Mouse (Mus musculus) CH12.LX (cell line): Measurements from ENCODE around the gene Atxn7. TPM values are rescaled to one million over a fixed set of nuclear protein-coding genes. Genes with fewer than 3 reads are reported as not detected.

Experiments used
- DNase-seq: peaks from one replicate; pipeline ENCODE4 v3.0.0-alpha.2; 2013; ENCODE audit errors: extremely low read depth
- H3K27ac ChIP-seq: 2 replicates; pipeline ENCODE4 v1.5.1; 2012; ENCODE audit warnings: low read depth, mild to moderate bottlenecking, control low read depth, moderate library complexity; ENCODE audit not compliant: insufficient read depth
- H3K27me3 ChIP-seq: replicated peaks from 2 replicates; pipeline ENCODE3; 2012; ENCODE audit warnings: inconsistent platforms
- H3K36me3 ChIP-seq, 2 experiments: replicated peaks in 1 of 2; 2 replicates each; pipeline versions ENCODE3 to v1.6.1; 2012; ENCODE audit warnings: inconsistent platforms in 1 of 2, low read length in 1 of 2, mild to moderate bottlenecking in 1 of 2, mixed read lengths in 1 of 2, moderate library complexity in 1 of 2; ENCODE audit not compliant: control insufficient read depth in 1 of 2, insufficient read depth in 1 of 2
- H3K4me1 ChIP-seq, 2 experiments: 2 replicates each; pipeline ENCODE4 v1.6.1; 2012; ENCODE audit warnings: inconsistent platforms in 1 of 2, moderate library complexity in 1 of 2; ENCODE audit not compliant: insufficient read depth in 2 of 2, control insufficient read depth in 1 of 2
- H3K4me2 ChIP-seq: 2 replicates; pipeline ENCODE4 v1.6.1; 2012; ENCODE audit warnings: low read depth, mild to moderate bottlenecking, control low read depth; ENCODE audit not compliant: poor library complexity, insufficient read depth, severe bottlenecking
- H3K4me3 ChIP-seq, 3 experiments: fragments of 150-350 bp in 1 of 3; sonication (generic) in 1 of 3; replicated peaks in 1 of 3; 2 replicates each; pipeline versions ENCODE3 to v1.5.1; 2011 to 2012; ENCODE audit warnings: low read depth in 2 of 3, low read length in 2 of 3, mild to moderate bottlenecking in 2 of 3, moderate library complexity in 2 of 3, control low read depth in 1 of 3, improper control_type of control experiment in 1 of 3, inconsistent platforms in 1 of 3, mixed read lengths in 1 of 3; ENCODE audit not compliant: poor library complexity in 1 of 3
- H3K79me2 ChIP-seq: replicated peaks from 2 replicates; pipeline ENCODE4 v1.6.1; 2012; ENCODE audit warnings: mild to moderate bottlenecking, moderate library complexity; ENCODE audit not compliant: control insufficient read depth, poor library complexity, insufficient read depth, severe bottlenecking; ENCODE audit errors: extremely low read depth
- H3K9ac ChIP-seq: 2 replicates; pipeline ENCODE4 v1.6.1; 2012; ENCODE audit warnings: low read depth, mild to moderate bottlenecking, control low read depth, moderate library complexity; ENCODE audit not compliant: insufficient read depth
- H3K9me3 ChIP-seq: replicated peaks from 2 replicates; pipeline ENCODE3; 2012; ENCODE audit warnings: low read length, inconsistent platforms, mixed read lengths
- BHLHE40 ChIP-seq: IDR thresholded peaks from 2 replicates; pipeline ENCODE4 v1.6.1; 2011; ENCODE audit warnings: mild to moderate bottlenecking, low read depth, low read length, improper control_type of control experiment
- CTCF ChIP-seq, 2 experiments: IDR thresholded peaks in 1 of 2; conservative IDR thresholded peaks in 1 of 2; 2 replicates each; pipeline ENCODE4 v1.5.1; 2011 to 2012; ENCODE audit warnings: low read depth in 2 of 2, low read length in 2 of 2, improper control_type of control experiment in 1 of 2, inconsistent platforms in 1 of 2, mild to moderate bottlenecking in 1 of 2, moderate library complexity in 1 of 2
- E2F4 ChIP-seq: IDR thresholded peaks from 2 replicates; pipeline ENCODE4 v1.6.1; 2011; ENCODE audit warnings: low read depth, low read length, improper control_type of control experiment; ENCODE audit not compliant: insufficient replicate concordance
- ELF1 ChIP-seq: IDR thresholded peaks from 2 replicates; pipeline ENCODE4 v1.6.1; 2014; ENCODE audit warnings: low read depth, mild to moderate bottlenecking, inconsistent platforms, low read length, improper control_type of control experiment
- JUN ChIP-seq: IDR thresholded peaks from 2 replicates; pipeline ENCODE4 v1.6.1; 2011; ENCODE audit warnings: low read depth, mild to moderate bottlenecking, low read length, improper control_type of control experiment, moderate library complexity; ENCODE audit not compliant: insufficient read depth
- MEF2A ChIP-seq: IDR thresholded peaks from 2 replicates; pipeline ENCODE4 v1.6.1; 2014; ENCODE audit warnings: low read depth, mild to moderate bottlenecking, inconsistent platforms, low read length, improper control_type of control experiment, borderline replicate concordance
- MXI1 ChIP-seq: IDR thresholded peaks from 2 replicates; pipeline ENCODE4 v1.6.1; 2011; ENCODE audit warnings: mild to moderate bottlenecking, low read depth, low read length, improper control_type of control experiment
- MYC ChIP-seq: IDR thresholded peaks from 2 replicates; pipeline ENCODE4 v1.6.1; 2011; ENCODE audit warnings: low read depth, mild to moderate bottlenecking, improper control_type of control experiment, low read length
- PAX5 ChIP-seq: IDR thresholded peaks from 2 replicates; pipeline ENCODE4 v1.6.1; 2012; ENCODE audit warnings: low read length, inconsistent platforms, mixed read lengths
- POLR2AphosphoS2 ChIP-seq: IDR thresholded peaks from 2 replicates; pipeline ENCODE4 v1.6.1; 2011; ENCODE audit warnings: low read depth, low read length, improper control_type of control experiment
- RAD21 ChIP-seq: IDR thresholded peaks from 2 replicates; pipeline ENCODE4 v1.6.1; 2011; ENCODE audit warnings: low read depth, mild to moderate bottlenecking, low read length, improper control_type of control experiment, moderate library complexity
- SMC3 ChIP-seq: IDR thresholded peaks from 2 replicates; pipeline ENCODE4 v1.6.1; 2011; ENCODE audit warnings: low read depth, low read length, improper control_type of control experiment
- ZKSCAN1 ChIP-seq: IDR thresholded peaks from 2 replicates; pipeline ENCODE4 v1.6.1; 2012; ENCODE audit warnings: low read depth, inconsistent platforms, low read length, improper control_type of control experiment, borderline replicate concordance
- ZMIZ1 ChIP-seq: IDR thresholded peaks from 2 replicates; pipeline ENCODE4 v1.6.1; 2012; ENCODE audit warnings: low read depth, mild to moderate bottlenecking, inconsistent platforms, low read length, improper control_type of control experiment
- ZNF384 ChIP-seq: IDR thresholded peaks from 2 replicates; pipeline ENCODE4 v1.6.1; 2012; ENCODE audit warnings: low read depth, low read length, improper control_type of control experiment, inconsistent platforms
- dilution Hi-C: fragments of 300-500 bp; cut with MboI; formaldehyde crosslinking; loops from 2 replicates; pipeline ENCODE4 v1.14.3; 2020; ENCODE audit warnings: low sequenced_read_pairs; ENCODE audit not compliant: extremely low pct_unique_long_range_greater_than_20kb, extremely low pct_ligation_motif_present
- in situ Hi-C: fragments of 300-500 bp; cut with MboI; formaldehyde crosslinking; loops from 3 replicates; pipeline ENCODE4 v1.14.3; 2019; ENCODE audit warnings: low sequenced_read_pairs, low pct_ligation_motif_present, low pct_unique_long_range_greater_than_20kb, mixed read lengths
- polyA plus RNA-seq: library from polyadenylated mRNA; unstranded; fragments of >175 nt; gene quantifications from 2 replicates; pipeline ENCODE4 v1.2.1, GENCODE M21; 2012; ENCODE audit warnings: low read depth; ENCODE audit not compliant: insufficient read length
- total RNA-seq, 2 experiments: library from RNA; depleted of rRNA; stranded (reverse); fragments of 300-350 nt in 1 of 2; fragments of >200 nt in 1 of 2; gene quantifications; 2 replicates each; pipeline ENCODE4 v1.2.3; 2012 to 2014

The Atxn7 gene
- total and polyA plus RNA-seq, 3 experiments = 2.1 to 6.6 (median 2.3) TPM

GRCm38 (mm10) chr14:13977498-13977897 lies 16.3 kb downstream of the Atxn7 start:
- H3K27ac ChIP-seq = no peak overlapping the region
- dilution Hi-C loops = no loop called here
- H3K4me1 ChIP-seq = peaks cover 0 to 6% of the 10 kb centered on the region in 2 experiments; a peak in 2 of 4 replicates
- no peak for DNase-seq
- H3K9ac ChIP-seq = no peak overlapping the region
- no peaks in the 10 kb centered on the region for H3K79me2 ChIP-seq
- no peaks in the 10 kb centered on the region for H3K36me3 ChIP-seq
- H3K9me3 ChIP-seq = no peaks in the 10 kb centered on the region
- no peak overlapping the region for H3K4me2 ChIP-seq
- TF ChIP-seq MXI1 (no peak), MEF2A (no peak), POLR2AphosphoS2 (no peak), ZKSCAN1 (no peak)
- TF ChIP-seq, all 38 proteins: peak for 0
- H3K4me3 ChIP-seq = no peak overlapping the region
- in situ Hi-C loops = no loop called here
- H3K27me3 ChIP-seq = no peaks in the 10 kb centered on the region

GRCm38 (mm10) chr14:13981286-13981685 lies 20.0 kb downstream of the Atxn7 start:
- Histone ChIP-seq H3K79me2 (no peaks in the 10 kb centered on the region), H3K9me3 (no peaks in the 10 kb centered on the region), H3K4me3 (no peak overlapping the region), H3K27ac (no peak overlapping the region), H3K9ac (no peak overlapping the region), H3K4me1 (peaks cover 0 to 6% of the 10 kb centered on the region in 2 experiments; a peak in 2 of 4 replicates), H3K27me3 (no peaks in the 10 kb centered on the region)
- DNase-seq = no peak
- TF ChIP-seq E2F4 (no peak), MYC (no peak), ZNF384 (no peak), SMC3 (no peak), JUN (no peak), BHLHE40 (0 out of 2 replicates have a peak, but pooled peaks have one; percentile 8), PAX5 (no peak), ELF1 (no peak), CTCF (conservative IDR thresholded peaks at IDR 0.05 in 1 of 2, IDR thresholded peaks at IDR 0.05 in 1 of 2; ENCODE audit: low read depth in 2 of 2, low read length in 2 of 2) (no peak)
- TF ChIP-seq, all 38 proteins: peak for 1
- in situ Hi-C loops = no loop called here
- dilution Hi-C loops = no loop called here
- H3K4me2 ChIP-seq = no peak overlapping the region
- H3K36me3 ChIP-seq = no peaks in the 10 kb centered on the region

DNA sequence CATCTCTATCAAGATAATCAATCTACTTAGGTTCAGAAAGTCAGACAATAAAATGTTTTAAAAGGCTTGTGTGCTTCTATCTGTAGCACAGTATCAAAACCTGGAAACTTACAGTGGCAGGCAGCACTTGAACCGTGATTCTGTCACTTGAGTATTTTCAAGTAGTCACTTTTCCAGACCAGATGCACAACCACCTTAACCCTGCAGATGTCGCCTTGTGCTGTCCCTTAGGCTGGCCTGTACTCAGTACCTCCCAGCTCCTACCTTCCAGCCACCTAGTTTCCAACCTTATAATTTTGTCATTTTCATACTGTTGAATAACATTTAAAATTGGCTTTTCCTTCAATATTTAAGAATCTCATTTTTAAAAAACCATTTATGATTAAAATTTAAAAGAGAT lies 20.9 kb downstream of the Atxn7 start:
- H3K27me3 ChIP-seq = no peaks in the 10 kb centered on the region
- H3K4me2 ChIP-seq = no peak overlapping the region
- H3K9me3 ChIP-seq = no peaks in the 10 kb centered on the region
- H3K27ac ChIP-seq = no peak overlapping the region
- no peak overlapping the region for H3K9ac ChIP-seq
- TF ChIP-seq CTCF (conservative IDR thresholded peaks at IDR 0.05 in 1 of 2, IDR thresholded peaks at IDR 0.05 in 1 of 2; ENCODE audit: low read depth in 2 of 2, low read length in 2 of 2) (peak; percentile 17 to 84; a peak in 2 of 4 replicates), SMC3 (peak; percentile 75), ZMIZ1 (no peak), RAD21 (peak; percentile 72)
- no peak overlapping the region for H3K4me3 ChIP-seq
- in situ Hi-C loops (no loop called here), dilution Hi-C loops (no loop called here)
- H3K79me2 ChIP-seq = no peaks in the 10 kb centered on the region
- peak; percentile 40 for DNase-seq
- H3K36me3 ChIP-seq = no peaks in the 10 kb centered on the region
- peaks cover 0 to 6% of the 10 kb centered on the region in 2 experiments; a peak in 2 of 4 replicates for H3K4me1 ChIP-seq
